Mouse (Mus musculus) hindbrain, postnatal 0 days (tissue): Measurements from ENCODE around the gene Rab24. TPM values are rescaled to one million over a fixed set of nuclear protein-coding genes. Genes with fewer than 3 reads are reported as not detected.

Experiments used
- ATAC-seq: fragments of 200-750 bp; cut with Nextera tagmentation; 2 replicates; pipeline ENCODE4 v1.8.0; 2017; ENCODE audit warnings: mild to moderate bottlenecking, moderate TSS enrichment, moderate library complexity
- DNase-seq: peaks from one replicate; pipeline ENCODE4 v3.0.0-alpha.2; 2015; ENCODE audit warnings: low spot score
- H3K27ac ChIP-seq: fragments of 300-500 bp; sonication (generic); 2 replicates; pipeline ENCODE4 v1.5.1; 2014; ENCODE audit warnings: mild to moderate bottlenecking
- H3K27me3 ChIP-seq: fragments of 300-500 bp; sonication (generic); 2 replicates; pipeline ENCODE4 v1.6.1; 2014; ENCODE audit warnings: low read length, mixed read lengths; ENCODE audit not compliant: insufficient read depth
- H3K36me3 ChIP-seq: fragments of 300-500 bp; sonication (generic); 2 replicates; pipeline ENCODE4 v1.6.1; 2014; ENCODE audit warnings: low read length, mixed read lengths; ENCODE audit not compliant: insufficient read depth
- H3K4me1 ChIP-seq: fragments of 300-500 bp; sonication (generic); 2 replicates; pipeline ENCODE4 v1.6.1; 2014; ENCODE audit warnings: antibody characterized with exemption, low read length, mixed read lengths; ENCODE audit not compliant: insufficient read depth
- H3K4me2 ChIP-seq: fragments of 300-500 bp; sonication (generic); 2 replicates; pipeline ENCODE4 v1.6.1; 2014; ENCODE audit warnings: low read depth, mild to moderate bottlenecking, low read length, moderate library complexity, mixed read lengths
- H3K4me3 ChIP-seq: fragments of 300-500 bp; sonication (generic); 2 replicates; pipeline ENCODE4 v1.5.1; 2014; ENCODE audit warnings: low read length
- H3K9ac ChIP-seq: fragments of 300-500 bp; sonication (generic); replicated peaks from 2 replicates; pipeline ENCODE4 v1.6.1; 2014; ENCODE audit warnings: mild to moderate bottlenecking, low read length, moderate library complexity, mixed read lengths
- H3K9me3 ChIP-seq: fragments of 300-500 bp; sonication (generic); 2 replicates; pipeline ENCODE4 v1.6.1; 2016; ENCODE audit warnings: low read length, mixed read lengths
- CTCF ChIP-seq: IDR thresholded peaks from 2 replicates; pipeline ENCODE4 v1.5.1; 2016; ENCODE audit warnings: antibody characterized with exemption, control low read depth, low read depth
- WGBS: fragments of 180-500 bp; shearing (Covaris S2); extraction: QIAGEN DNeasy Blood & Tissue Kit; methylation state at CpG from one replicate; pipeline ENCODE4 v1.1.7; 2014; 5-methylcytosine and 5-hydroxymethylcytosine counted together
- polyA plus RNA-seq: library from polyadenylated mRNA; unstranded; fragments of >200 nt; fragmentation: Nextera tagmentation; extraction: Ambion mirVana; gene quantifications from 2 replicates; pipeline ENCODE4 v1.2.1, GENCODE M21; 2015
- total RNA-seq: library from RNA; depleted of rRNA; stranded (reverse); fragments of >200 nt; gene quantifications from 2 replicates; pipeline ENCODE4 v1.2.3, GENCODE M21; 2014

Rab24 gene
- total and polyA plus RNA-seq, 2 experiments from 2014 or later: 65.3 to 84.7 TPM

DNA sequence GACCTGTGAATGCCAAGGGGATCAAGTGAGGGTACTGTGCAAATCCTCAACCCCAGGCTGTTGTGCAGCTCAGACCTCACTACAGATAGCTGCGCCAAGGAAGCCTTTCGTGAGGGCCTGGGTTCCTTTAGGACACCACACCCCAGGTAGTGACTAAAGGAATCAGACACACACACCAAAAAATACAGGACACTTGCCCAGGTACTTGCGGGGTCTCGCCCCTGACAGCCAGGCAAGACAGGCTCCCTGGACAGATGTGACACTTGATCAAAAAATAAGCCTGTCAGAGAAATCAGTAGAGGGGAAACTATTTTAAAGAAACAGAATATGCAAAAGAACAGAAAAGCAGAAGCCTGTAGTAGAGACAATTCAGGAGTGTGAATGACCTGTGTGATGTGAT, 6.9 kb upstream of the Rab24 start:
- peak overlapping the region; percentile 42; the same call in 1 of the 2 replicates for H3K9ac ChIP-seq
- H3K4me3 ChIP-seq: peak overlapping the region; percentile 62
- 78% methylated on average over 4 of the region's 4 CpGs for WGBS
- TF ChIP-seq CTCF: no peak
- peak overlapping the region; percentile 71 for H3K4me2 ChIP-seq
- ATAC-seq (no peak), DNase-seq (no peak)
- H3K36me3 ChIP-seq: peaks cover 12% of the 10 kb centered on the region
- no peaks in the 10 kb centered on the region for H3K9me3 ChIP-seq
- H3K27me3 ChIP-seq: no peaks in the 10 kb centered on the region
- H3K27ac ChIP-seq: no peak overlapping the region
- peaks cover 14% of the 10 kb centered on the region for H3K4me1 ChIP-seq

DNA sequence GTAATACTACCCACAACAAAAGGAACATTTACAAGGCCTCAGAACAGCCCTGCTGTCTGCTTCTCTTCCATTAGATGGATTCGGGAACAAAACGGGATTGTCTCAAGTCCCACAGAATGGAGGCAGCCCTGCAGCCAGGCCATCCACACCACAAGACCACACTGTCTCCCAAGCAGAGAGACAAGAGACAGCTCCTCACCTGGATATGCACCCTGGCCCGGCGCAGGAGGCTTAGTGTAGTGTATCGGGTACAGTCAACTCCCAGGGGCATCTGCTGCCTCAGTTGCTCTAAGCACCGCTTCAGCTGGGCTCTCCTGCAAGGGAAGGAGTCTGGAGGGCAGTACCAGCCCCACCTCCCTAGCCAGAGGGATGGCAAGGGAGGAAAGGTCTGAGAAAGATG, 6.4 kb upstream of the Rab24 start:
- DNase-seq: no peak
- Histone ChIP-seq H3K27me3 (no peaks in the 10 kb centered on the region), H3K4me2 (peak overlapping the region; percentile 71), H3K9ac (no peak overlapping the region), H3K27ac (no peak overlapping the region), H3K9me3 (no peaks in the 10 kb centered on the region), H3K4me3 (peak overlapping the region; percentile 62; the same call in 1 of the 2 replicates), H3K4me1 (peaks cover 14% of the 10 kb centered on the region), H3K36me3 (peaks cover 12% of the 10 kb centered on the region)
- ATAC-seq: no peak
- TF ChIP-seq CTCF: no peak
- 80% methylated on average over 6 of the region's 6 CpGs for WGBS

DNA sequence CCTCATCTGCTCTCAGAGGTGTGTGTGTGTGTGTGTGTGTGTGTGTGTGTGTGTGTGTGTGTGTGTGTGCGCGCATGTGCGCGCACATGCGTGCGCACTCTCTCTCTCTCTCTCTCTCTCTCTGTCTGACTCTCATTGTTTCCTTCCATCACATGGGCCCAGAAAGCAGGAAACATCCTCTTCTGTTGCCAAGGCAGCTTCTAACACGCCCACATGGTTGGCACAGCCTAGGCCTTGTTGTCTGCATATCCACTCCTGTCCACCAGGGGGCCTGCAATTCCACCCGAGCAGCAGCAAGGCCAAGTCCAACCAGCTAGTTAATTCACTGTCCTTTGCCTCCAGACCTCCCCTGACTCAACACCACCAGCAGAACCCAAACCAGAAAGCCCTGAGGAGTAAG, 5.9 kb upstream of the Rab24 start:
- DNase-seq (peak; percentile 93), ATAC-seq (peak; percentile 73)
- H3K27me3 ChIP-seq: no peaks in the 10 kb centered on the region
- peaks cover 14% of the 10 kb centered on the region for H3K4me1 ChIP-seq
- H3K27ac ChIP-seq: peak overlapping the region; percentile 52; the same call in 1 of the 2 replicates
- no peak overlapping the region for H3K9ac ChIP-seq
- no peaks in the 10 kb centered on the region for H3K9me3 ChIP-seq
- peak; percentile 96 for TF ChIP-seq CTCF
- WGBS: 29% methylated on average over 8 of the region's 8 CpGs
- H3K36me3 ChIP-seq: peaks cover 12% of the 10 kb centered on the region
- H3K4me2 ChIP-seq: peak overlapping the region; percentile 18; the same call in 1 of the 2 replicates
- no peak overlapping the region for H3K4me3 ChIP-seq

DNA sequence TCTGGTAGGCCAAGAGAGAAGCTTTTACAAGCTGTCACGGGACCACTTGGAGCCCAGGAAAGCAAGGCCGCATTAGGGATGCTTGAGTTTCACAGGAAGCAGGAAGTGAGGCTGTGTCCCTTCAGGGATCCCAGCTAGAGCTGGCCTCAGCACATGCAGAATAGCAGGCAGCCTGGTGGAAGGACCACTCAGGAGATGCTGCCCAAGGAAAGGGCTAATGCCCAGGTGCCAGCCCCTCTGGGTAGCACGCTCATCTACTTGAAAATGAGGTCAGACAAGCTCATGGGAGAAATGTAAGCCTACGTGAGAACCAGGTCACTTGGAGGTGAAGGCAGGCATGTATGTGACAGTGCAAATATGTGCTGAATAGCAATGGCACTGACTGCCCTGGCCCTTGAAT, 5.4 kb upstream of the Rab24 start:
- peaks cover 12% of the 10 kb centered on the region for H3K36me3 ChIP-seq
- H3K4me1 ChIP-seq: peaks cover 14% of the 10 kb centered on the region
- no peak overlapping the region for H3K9ac ChIP-seq
- no peak; the same call in 1 of the 2 replicates for ATAC-seq
- no peaks in the 10 kb centered on the region for H3K9me3 ChIP-seq
- WGBS: 54% methylated on average over 4 of the region's 4 CpGs
- H3K4me3 ChIP-seq: no peak overlapping the region
- peak overlapping the region; percentile 52; the same call in 1 of the 2 replicates for H3K27ac ChIP-seq
- H3K4me2 ChIP-seq: peak overlapping the region; percentile 18; the same call in 1 of the 2 replicates
- H3K27me3 ChIP-seq: no peaks in the 10 kb centered on the region
- peak; percentile 21 for DNase-seq
- no peak for TF ChIP-seq CTCF

DNA sequence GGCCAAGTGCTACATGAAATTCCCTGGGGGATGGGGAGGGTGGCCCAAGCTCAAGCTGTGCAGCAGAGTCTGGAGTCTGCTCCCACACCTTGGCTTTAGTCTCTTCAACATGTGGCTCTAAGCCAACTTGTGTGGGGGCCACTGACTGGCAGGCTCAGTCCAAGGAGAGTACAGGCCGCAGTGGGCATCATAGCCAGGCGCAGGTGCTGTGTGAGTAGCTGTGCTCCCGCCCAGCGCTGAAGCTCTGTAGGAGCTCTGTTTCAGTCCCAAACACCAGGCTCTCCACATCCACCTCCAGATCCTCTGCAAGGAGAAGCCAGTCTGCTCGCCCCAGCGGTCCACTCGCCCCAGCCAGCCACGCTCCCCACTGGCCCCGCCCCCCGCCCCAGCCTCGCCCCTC, 3.9 kb upstream of the Rab24 start:
- Histone ChIP-seq H3K9me3 (no peaks in the 10 kb centered on the region), H3K4me2 (no peak overlapping the region), H3K4me3 (no peak overlapping the region), H3K4me1 (peaks cover 14% of the 10 kb centered on the region), H3K9ac (no peak overlapping the region), H3K36me3 (peaks cover 12% of the 10 kb centered on the region), H3K27ac (no peak overlapping the region), H3K27me3 (no peaks in the 10 kb centered on the region)
- ATAC-seq: no peak
- no peak for DNase-seq
- no peak for TF ChIP-seq CTCF
- WGBS: 79% methylated on average over 11 of the region's 11 CpGs

DNA sequence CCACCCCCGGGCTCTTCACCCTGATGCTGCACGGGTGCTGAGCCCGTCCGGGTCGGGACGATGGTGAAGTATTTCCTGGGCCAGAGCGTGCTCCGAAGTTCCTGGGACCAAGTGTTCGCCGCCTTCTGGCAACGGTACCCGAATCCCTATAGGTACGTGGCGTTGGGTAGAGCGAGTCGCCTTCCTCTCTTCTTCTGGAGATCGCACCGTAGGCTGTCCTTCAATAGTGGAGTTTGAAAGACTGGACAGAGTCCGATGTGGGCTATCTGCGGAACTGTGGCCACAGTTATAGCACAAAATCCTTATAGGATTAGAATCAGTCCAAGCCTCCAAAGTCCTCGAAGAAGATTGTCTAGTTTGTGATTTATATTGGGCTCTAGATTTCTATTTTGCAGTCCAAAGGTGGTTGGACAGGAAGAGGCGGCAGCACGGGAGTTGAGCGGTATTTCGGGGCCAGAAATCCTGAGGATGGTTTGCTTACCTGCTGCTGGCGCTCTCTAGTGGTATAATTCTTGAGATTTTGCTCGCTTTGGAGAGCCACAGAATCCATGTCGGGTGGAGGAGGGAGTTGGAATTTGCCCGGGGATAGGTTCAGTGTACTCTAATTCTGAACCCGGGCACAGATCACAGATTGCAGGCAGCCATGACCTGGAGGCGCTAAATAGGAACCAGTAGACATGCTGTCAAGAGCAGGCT, 532 bp upstream of the Rab24 start:
- Histone ChIP-seq H3K9ac (peak overlapping the region; percentile 90), H3K4me2 (peak overlapping the region; percentile 89), H3K27ac (peak overlapping the region; percentile 75), H3K4me1 (peaks cover 3% of the 10 kb centered on the region), H3K27me3 (no peaks in the 10 kb centered on the region), H3K36me3 (peaks cover 19% of the 10 kb centered on the region), H3K4me3 (peak overlapping the region; percentile 89), H3K9me3 (no peaks in the 10 kb centered on the region)
- DNase-seq (peak; percentile 78), ATAC-seq (no peak)
- TF ChIP-seq CTCF: peak; percentile 66
- 1% methylated on average over 31 of the region's 31 CpGs for WGBS
